Mouse (Mus musculus): ENCODE data around the gene Tmem131l.

Gene Tmem131l

GRCm38 (mm10) chr3:84048729-84049175, 8.8 kb upstream of the Tmem131l start:
- no peak for DNase-seq (ENCODE audit: low spot score in 2 of 2)

DNA sequence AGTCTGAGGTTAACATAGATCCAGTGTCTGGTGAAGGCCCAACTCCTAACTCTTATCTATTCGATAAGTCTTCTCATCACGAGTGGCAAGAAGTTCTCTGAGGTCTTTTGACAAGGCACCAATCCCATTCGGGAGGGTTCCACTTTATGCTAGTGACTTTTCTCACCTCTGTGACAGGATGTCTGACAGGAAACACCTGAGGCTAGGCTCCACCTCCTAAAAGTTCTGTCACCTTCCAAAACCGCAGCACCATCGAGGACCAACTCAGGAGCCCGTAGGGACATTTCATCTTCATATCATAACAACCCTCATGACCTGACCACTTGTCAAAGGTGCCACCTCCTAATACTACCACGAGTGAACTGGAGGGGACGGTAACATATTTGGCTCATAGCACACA, 6.2 kb upstream of the Tmem131l start:
- DNase-seq (ENCODE audit: low spot score in 2 of 2), result no peak

DNA sequence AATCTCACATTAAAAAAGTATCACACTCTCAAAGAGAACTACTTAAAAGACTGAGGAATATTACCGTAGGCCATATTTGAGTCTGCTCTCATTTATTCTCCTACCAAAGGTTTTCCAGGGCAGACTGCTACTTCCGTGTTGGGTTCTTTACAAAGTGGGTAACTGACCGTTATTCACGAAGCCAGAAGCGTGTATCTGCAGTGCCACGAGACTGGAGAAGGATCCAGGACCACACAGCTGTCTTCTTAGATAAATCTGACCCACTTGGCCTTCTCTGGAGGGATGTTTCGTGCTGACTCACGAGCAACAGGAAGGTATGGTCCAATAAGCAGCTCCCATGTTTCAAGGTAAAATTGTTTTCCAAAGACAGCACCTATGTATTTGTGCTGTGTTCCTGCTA, 1.8 kb upstream of the Tmem131l start:
- DNase-seq (ENCODE audit: low spot score in 2 of 2), result no peak

- DNase-seq (ENCODE audit: low spot score in 2 of 2), result peak in 1 of 2 experiments; percentile 65
Observed at GRCm38 (mm10) chr3:84040476-84041082, 604 bp upstream of the Tmem131l start.

- peak; percentile 57 to 61 for DNase-seq (ENCODE audit: low spot score in 2 of 2)
Observed at GRCm38 (mm10) chr3:84038981-84039645, 862 bp downstream of the Tmem131l start.

DNA sequence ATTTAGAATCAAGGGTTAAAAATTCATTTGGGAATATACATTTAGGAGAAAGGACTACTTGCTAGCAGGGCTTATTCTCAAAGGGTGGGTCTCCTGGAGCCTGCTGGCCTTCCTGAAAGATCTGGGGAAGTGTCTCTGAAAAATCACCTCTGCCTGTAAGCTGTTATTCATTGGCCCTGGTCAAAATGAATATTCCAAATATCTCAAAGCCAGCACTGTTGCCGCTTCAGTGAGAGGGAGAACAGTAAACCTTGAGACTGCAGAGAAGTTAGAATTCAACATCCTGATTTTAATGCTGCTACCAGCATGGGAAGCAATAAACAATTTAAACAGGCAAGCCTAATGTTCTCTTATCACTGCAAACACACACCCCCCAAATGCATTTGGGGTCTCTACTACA, 1.8 kb downstream of the Tmem131l start:
- DNase-seq (ENCODE audit: low spot score in 2 of 2), result no peak

DNA sequence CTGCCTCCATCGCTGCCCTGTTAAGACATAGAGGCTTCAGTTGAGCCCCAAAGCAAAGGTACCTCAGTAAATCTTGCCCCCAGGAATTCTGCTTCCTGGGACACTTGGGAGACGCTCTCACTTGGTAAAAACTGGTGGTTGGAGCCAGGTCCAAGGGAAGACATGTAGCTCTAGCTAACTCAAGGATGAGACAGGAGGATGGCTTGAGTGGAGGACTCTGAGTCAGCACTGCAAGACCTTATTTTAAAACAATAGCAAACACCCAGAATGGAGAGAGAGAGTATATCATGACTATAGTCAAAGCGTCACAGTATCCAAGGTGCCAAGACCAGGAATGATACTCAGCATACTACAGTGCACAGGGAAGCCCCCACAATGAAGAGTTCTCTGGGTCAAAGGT, 2.4 kb downstream of the Tmem131l start:
- DNase-seq (ENCODE audit: low spot score in 2 of 2), result no peak

DNA sequence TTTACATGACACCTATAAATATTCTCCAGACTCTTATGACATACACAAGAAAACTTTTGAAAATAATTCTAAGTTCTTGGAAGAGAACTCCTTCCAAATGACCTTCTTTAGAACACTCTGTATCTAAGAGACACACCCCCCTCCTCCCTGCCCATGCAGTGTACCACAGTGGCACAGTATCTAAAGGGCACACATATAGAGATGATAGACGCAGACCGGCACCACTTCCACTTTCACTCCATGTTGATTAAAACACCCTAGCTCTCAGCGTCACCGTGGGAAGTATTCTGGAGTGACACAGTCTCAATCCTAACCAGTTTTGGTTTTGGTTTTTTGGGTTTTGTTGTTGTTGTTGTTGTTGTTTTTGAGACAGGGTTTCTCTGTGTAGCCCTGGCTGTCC, 3.1 kb downstream of the Tmem131l start:
- no peak for DNase-seq (ENCODE audit: low spot score in 2 of 2)

DNA sequence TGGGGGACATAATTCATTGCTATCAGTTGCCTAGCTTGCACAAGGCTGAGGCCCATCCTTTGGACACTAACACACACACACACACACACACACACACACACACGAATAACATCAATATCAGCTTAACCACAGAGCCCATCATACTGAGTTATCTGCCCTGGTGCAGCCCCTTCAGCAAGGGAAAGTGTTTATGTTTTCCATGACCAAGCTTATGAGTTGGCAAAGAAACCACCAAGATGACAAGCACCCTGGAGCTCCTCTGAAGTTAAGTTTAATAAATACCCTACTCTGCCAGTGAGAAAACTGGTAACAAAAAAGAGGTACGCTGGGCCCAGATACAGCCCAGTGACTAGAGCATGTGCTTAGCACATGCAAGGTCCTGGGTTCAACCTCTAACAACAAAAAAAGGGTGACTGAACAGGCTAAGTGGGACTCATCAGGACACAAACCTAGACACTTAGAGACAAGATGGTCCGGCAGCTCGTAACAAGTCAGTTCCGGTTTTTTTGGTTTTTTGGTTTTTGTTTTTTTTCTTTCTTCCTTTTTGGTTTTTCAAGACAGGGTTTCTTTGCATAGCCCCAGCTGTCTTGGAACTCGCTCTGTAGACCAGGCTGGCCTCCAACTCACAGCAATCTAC, 4.1 kb downstream of the Tmem131l start:
- no peak for DNase-seq (ENCODE audit: low spot score in 2 of 2)

- no peak for DNase-seq (ENCODE audit: low spot score in 2 of 2)
Observed at GRCm38 (mm10) chr3:84034115-84034780, 5.7 kb downstream of the Tmem131l start.

- DNase-seq (ENCODE audit: low spot score in 2 of 2), result no peak
Observed at GRCm38 (mm10) chr3:84032933-84033730, 6.8 kb downstream of the Tmem131l start.

GRCm38 (mm10) chr3:84032419-84032818, 7.6 kb downstream of the Tmem131l start:
- DNase-seq (ENCODE audit: low spot score in 2 of 2), result no peak

- DNase-seq (ENCODE audit: low spot score in 2 of 2), result no peak
Observed at GRCm38 (mm10) chr3:84031216-84031615, 8.8 kb downstream of the Tmem131l start.

DNA sequence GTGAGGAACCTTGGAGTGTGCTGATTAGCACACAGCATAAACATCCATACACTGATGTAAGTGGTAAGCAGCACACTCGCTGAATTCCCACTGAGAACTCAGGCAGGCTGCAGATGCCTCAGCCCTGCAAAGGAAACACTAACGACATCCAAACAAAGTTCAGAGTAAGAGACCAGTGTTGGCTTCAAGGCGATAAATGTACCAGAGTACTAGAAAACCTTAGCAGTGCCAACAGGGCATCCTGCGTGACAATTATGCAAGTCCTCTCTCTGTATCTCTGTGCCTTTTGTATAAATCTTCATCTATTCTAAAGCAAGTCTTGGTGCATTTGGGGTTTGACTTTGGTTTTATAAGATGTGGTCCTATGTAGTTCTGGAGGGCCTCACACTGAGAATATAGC, 11.0 kb downstream of the Tmem131l start:
- no peak for DNase-seq (ENCODE audit: low spot score in 2 of 2)

- DNase-seq (ENCODE audit: low spot score in 2 of 2), result no peak
Observed at GRCm38 (mm10) chr3:84027691-84028159, 12.2 kb downstream of the Tmem131l start.

DNA sequence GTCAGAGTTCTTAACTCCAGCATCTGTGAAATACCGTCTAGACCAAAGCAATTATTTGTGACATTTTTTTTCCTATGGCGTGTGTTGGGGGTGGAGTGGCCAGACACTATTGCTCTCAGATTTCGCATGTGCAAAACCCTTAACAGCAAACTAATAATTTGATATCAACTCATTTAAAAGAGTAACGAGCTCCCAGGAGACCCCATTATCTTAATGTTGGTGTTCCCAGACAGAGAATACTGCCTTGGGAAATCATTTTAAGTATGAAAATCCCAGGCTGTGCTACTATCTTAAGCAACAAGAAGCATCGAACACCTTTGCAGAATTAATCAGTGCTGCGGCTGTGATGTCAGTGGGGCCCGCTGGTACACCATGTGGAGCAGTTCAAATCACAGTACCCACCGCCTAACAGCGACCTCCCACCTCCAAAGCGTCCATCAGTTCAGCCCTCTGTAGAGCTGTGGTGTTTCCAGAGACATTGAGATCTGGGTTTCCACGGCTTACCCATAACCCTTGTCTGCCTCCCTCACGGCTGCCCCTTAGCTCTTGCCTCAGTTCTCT, 15.4 kb downstream of the Tmem131l start:
- no peak for DNase-seq (ENCODE audit: low spot score in 2 of 2)

- DNase-seq (ENCODE audit: low spot score in 2 of 2), result no peak
Observed at GRCm38 (mm10) chr3:84022723-84023122, 17.3 kb downstream of the Tmem131l start.

DNA sequence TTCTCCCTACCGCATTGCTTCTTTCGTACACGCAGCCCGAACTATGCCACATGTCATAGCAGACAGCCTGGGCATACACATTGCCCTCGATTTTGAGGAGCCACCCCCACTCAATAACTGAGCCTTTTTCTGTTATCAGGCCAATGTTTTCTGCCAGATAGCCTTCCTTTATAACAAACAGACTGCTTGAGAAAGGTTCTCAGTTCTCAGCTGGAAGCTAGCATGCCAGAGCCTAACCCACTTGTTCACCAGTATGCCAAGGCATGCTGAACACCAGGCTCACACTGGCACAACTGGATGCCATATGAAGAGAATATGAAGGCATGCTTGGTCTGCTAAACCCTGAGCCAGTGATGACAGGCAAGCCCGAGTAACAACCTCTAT, 17.8 kb downstream of the Tmem131l start:
- no peak for DNase-seq (ENCODE audit: low spot score in 2 of 2)

DNA sequence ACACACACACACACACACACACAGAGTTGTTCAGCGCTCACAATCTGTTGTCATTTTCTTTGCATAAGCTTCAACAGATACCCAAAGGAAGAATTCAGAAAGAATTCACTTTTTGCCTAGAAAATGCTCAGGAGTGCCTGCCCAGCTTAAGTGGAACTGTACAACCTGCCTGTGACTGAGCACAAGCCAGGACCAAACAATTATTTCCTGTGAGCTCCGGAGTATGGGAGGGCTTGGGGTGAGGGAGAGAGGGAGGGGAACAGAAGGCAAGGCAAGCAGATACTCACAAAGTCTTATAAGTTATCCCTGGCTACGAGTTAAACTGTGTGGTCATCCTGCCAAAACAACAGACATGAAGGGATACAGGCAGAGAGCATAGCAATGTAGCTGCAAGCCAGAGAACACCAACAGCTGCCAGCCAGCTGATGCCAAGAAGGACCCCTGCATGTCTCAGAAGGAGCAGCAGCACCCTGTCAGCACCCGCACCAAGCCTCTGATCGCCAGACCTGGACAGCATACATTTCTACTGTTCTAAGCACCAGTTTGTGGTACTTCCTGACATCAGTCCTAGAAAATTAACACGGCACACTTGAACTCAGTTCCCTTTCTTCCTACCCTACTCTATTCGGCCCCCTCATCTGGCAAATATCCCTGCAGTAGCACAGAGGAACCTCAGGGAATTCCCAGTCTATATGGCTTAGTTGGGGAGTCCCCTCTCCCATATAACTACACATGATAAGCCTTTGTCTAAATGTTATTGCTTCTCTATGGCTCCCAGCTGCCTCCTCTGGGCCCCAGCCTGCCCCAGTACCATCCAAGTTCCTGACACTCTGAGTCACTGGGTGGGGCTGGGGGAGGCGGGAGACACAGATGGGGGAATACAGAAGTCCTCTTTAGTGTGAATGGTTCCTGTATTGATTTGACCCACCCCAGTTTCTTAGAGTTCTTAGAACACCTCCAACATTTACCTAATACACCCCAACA, 18.5 kb downstream of the Tmem131l start:
- DNase-seq (ENCODE audit: low spot score in 2 of 2), result no peak

GRCm38 (mm10) chr3:84020528-84020927, 19.4 kb downstream of the Tmem131l start:
- no peak for DNase-seq (ENCODE audit: low spot score in 2 of 2)
